Mouse (Mus musculus) stomach, postnatal 0 days (tissue): ENCODE data around the gene St3gal3.

Experiments
- CTCF ChIP-seq: IDR thresholded peaks from 2 replicates; pipeline ENCODE4 v1.5.1; 2016; ENCODE audit warnings: antibody characterized with exemption, low read depth, mild to moderate bottlenecking, moderate library complexity
- EP300 ChIP-seq: optimal IDR thresholded peaks from 2 replicates; pipeline ENCODE3; 2016; ENCODE audit warnings: antibody characterized with exemption

- TF ChIP-seq EP300 (no peak), CTCF (no peak)
These were observed 25.1 kb downstream of the St3gal3 start for GRCm38 (mm10) chr4:118109649-118110048.
